In the genomic region with DNA sequence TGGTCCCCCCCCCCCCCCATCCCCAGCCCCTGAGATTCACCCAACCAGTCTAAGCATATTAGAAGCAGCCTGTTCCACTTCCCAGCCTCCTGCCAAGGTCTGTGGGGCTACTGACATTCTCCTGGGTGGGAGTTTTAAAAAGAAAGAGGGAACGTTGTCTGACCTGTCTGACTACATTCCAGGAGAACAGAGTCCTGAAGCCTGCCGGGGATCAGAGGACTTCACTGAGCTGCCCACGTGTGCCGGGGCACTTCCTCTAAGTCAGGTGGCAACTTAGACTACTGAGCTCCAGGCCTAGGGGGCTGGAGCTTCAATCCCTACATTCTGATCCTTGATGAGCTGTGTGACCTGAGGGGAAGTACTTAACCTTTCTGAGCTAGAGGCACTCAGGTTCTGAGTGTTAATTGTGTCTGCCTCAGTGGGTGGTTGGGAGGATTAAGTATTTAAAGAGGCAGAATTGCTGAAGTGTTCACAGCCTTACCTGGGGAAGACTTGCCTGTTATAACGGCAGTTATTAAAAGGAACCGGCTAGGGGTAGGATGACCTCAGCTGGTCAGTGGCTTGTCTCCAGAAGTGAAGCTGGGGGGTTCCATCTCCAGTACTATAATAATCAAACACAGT, we compare ENCODE assay signal across 12 mouse cellular contexts. TPM values are rescaled to one million over a fixed set of nuclear protein-coding genes. Genes with fewer than 3 reads are reported as not detected.
DNase-seq lines count a peak whose midpoint lies in the region; ATAC-seq lines count a peak whose summit lies in the region.
"Had no signal": no experiment of that assay in that cellular context is flagged by ENCODE, and none has a peak within 500 bp of the region (broad histone marks: within the 10 kb centered on the region; RNA-seq: fewer than 3 reads in every experiment).

No protein-coding gene starts in this region.

- no peak overlapping the region for H3K4me3 ChIP-seq in embryonic facial prominence, embryonic 11.5 days (ENCODE audit: low read depth, low read length)
- H3K4me3 ChIP-seq in intestine, embryonic 14.5 days (ENCODE audit: low read depth, low read length), result no peak overlapping the region
- H3K4me3 ChIP-seq: neural tube, embryonic 13.5 days had no signal

- no peak overlapping the region for H3K4me2 ChIP-seq in embryonic facial prominence, embryonic 11.5 days (ENCODE audit: low read depth, low read length)
- no peak overlapping the region for H3K4me2 ChIP-seq in intestine, embryonic 14.5 days (ENCODE audit: low read length)
- H3K4me2 ChIP-seq: neural tube, embryonic 13.5 days had no signal

- no peaks in the 10 kb centered on the region for H3K27me3 ChIP-seq in embryonic facial prominence, embryonic 11.5 days (ENCODE audit: control insufficient read depth, insufficient read depth, low read length)
- no peaks in the 10 kb centered on the region for H3K27me3 ChIP-seq in intestine, embryonic 14.5 days (replicated peaks; ENCODE audit: control insufficient read depth, insufficient read depth, low read length)
- H3K27me3 ChIP-seq: neural tube, embryonic 13.5 days had no signal

- H3K4me1 ChIP-seq in embryonic facial prominence, embryonic 11.5 days (ENCODE audit: control insufficient read depth, insufficient read depth, low read length), result no peaks in the 10 kb centered on the region
- no peaks in the 10 kb centered on the region for H3K4me1 ChIP-seq in intestine, embryonic 14.5 days (replicated peaks; ENCODE audit: control insufficient read depth, insufficient read depth, low read length)
- H3K4me1 ChIP-seq: neural tube, embryonic 13.5 days had no signal

- 45% methylated on average over 6 of the region's 6 CpGs for WGBS in embryonic facial prominence, embryonic 11.5 days
- WGBS in intestine, embryonic 14.5 days, result 47% methylated on average over 6 of the region's 6 CpGs

- H3K27ac ChIP-seq in embryonic facial prominence, embryonic 11.5 days (replicated peaks; ENCODE audit: low read depth, low read length), result no peak overlapping the region
- H3K27ac ChIP-seq in intestine, embryonic 14.5 days (ENCODE audit: low read depth), result no peak overlapping the region
- H3K27ac ChIP-seq: neural tube, embryonic 13.5 days had no signal

- H3K36me3 ChIP-seq in embryonic facial prominence, embryonic 11.5 days (replicated peaks; ENCODE audit: control insufficient read depth, insufficient read depth, low read depth, low read length), result no peaks in the 10 kb centered on the region
- H3K36me3 ChIP-seq in intestine, embryonic 14.5 days (ENCODE audit: control insufficient read depth, insufficient read depth, low read length), result no peaks in the 10 kb centered on the region
- H3K36me3 ChIP-seq: neural tube, embryonic 13.5 days had no signal

- no peaks in the 10 kb centered on the region for H3K9me3 ChIP-seq in embryonic facial prominence, embryonic 11.5 days (replicated peaks; ENCODE audit: control insufficient read depth, low read length)
- no peaks in the 10 kb centered on the region for H3K9me3 ChIP-seq in intestine, embryonic 14.5 days (ENCODE audit: control insufficient read depth, low read length)
- H3K9me3 ChIP-seq: neural tube, embryonic 13.5 days had no signal

- DNase-seq in embryonic facial prominence, embryonic 11.5 days (ENCODE audit: low spot score), result peak; percentile 58
- DNase-seq in intestine, embryonic 14.5 days (ENCODE audit: low spot score), result peak; percentile 59
- peak; percentile 24 to 49 for DNase-seq in kidney, postnatal 36 days
- DNase-seq in lung, postnatal 4 days, result peak; percentile 44 to 67
- no peak for DNase-seq in frontal cortex, postnatal 14 days (ENCODE audit: low spot score in 2 of 2)
- no peak for DNase-seq in gastrocnemius, postnatal 10 days
- no peak for DNase-seq in adrenal gland, adult 18-20 months (ENCODE audit: low spot score in 2 of 2)
- DNase-seq: cerebellum, adult 8-10 months; heart, postnatal 36 days; left cerebral cortex, postnatal 4 days had no signal

- ATAC-seq in embryonic facial prominence, embryonic 11.5 days (replicated peaks; ENCODE audit: insufficient number of reproducible peaks, low FRiP score, low TSS enrichment, low read depth), result 0 out of 2 replicates have a peak, but pooled peaks have one; percentile 21
- ATAC-seq in intestine, embryonic 14.5 days (replicated peaks; ENCODE audit: low FRiP score, low TSS enrichment, low read depth), result peak; percentile 73; the same call in 1 of the 2 replicates
- ATAC-seq: midbrain, embryonic 16.5 days had no signal

- H3K9ac ChIP-seq in embryonic facial prominence, embryonic 11.5 days (replicated peaks; ENCODE audit: low read length), result no peak overlapping the region
- H3K9ac ChIP-seq in intestine, embryonic 14.5 days (ENCODE audit: low read length), result no peak overlapping the region
- H3K9ac ChIP-seq: neural tube, embryonic 13.5 days had no signal

RNA-seq across cellular contexts. Expression of a gene that starts 41.6 kb away (rescaled TPM):
- 64.9 and 71.2 TPM in 2 replicates for polyA plus RNA-seq in embryonic facial prominence, embryonic 11.5 days (2014; fragmentation: Nextera tagmentation; extraction: Ambion mirVana)
- polyA plus RNA-seq in intestine, embryonic 14.5 days (2014; fragmentation: Nextera tagmentation; extraction: Ambion mirVana), result 72.7 and 77.8 TPM in 2 replicates
- total RNA-seq in gastrocnemius, postnatal 10 days (2021), result 10 to 100 TPM; 87.0 to 97.5 TPM
- 10 to 100 TPM; 92.3 to 95.1 TPM for total RNA-seq in adrenal gland, adult 18-20 months (2021)

Comparison
In these comparisons a context has a peak if more than half of its experiments do, and no peak if none do; other contexts are left out.
1. DNase-seq: peak in embryonic facial prominence, embryonic 11.5 days (single experiment), intestine, embryonic 14.5 days (single experiment), kidney, postnatal 36 days (2 of 2) and lung, postnatal 4 days (2 of 2); none in frontal cortex, postnatal 14 days (0 of 2), gastrocnemius, postnatal 10 days (single experiment) and adrenal gland, adult 18-20 months (0 of 2).